Mouse (Mus musculus): ENCODE data around the gene Serpina3n.
"Not testable (repeated sequence)": the region's sequence is repeated elsewhere in the genome, so short reads cannot be mapped to it uniquely, and the experiment has no call there.

Gene Serpina3n

GRCm38 (mm10) chr12:104406454-104406885 is at the start of gene Serpina3n:
Gene Serpina3n, plus strand, starts transcription at chr12:104406729.
- no peak for DNase-seq (ENCODE audit: low spot score in 2 of 2)

GRCm38 (mm10) chr12:104369986-104370385 is 36.5 kb upstream of the Serpina3n start:
- no peak for DNase-seq (ENCODE audit: low spot score in 2 of 2)

- DNase-seq (ENCODE audit: low spot score in 2 of 2), result not testable (repeated sequence)
Measured at GRCm38 (mm10) chr12:104377179-104377578, 29.4 kb upstream of the Serpina3n start.

GRCm38 (mm10) chr12:104378351-104378750 is 28.2 kb upstream of the Serpina3n start:
- not testable (repeated sequence) for DNase-seq (ENCODE audit: low spot score in 2 of 2)

GRCm38 (mm10) chr12:104378815-104379214 is 27.7 kb upstream of the Serpina3n start:
- not testable (repeated sequence) for DNase-seq (ENCODE audit: low spot score in 2 of 2)

GRCm38 (mm10) chr12:104379856-104380255 is 26.7 kb upstream of the Serpina3n start:
- DNase-seq (ENCODE audit: low spot score in 2 of 2), result no peak

GRCm38 (mm10) chr12:104381071-104381604 is 25.4 kb upstream of the Serpina3n start:
- not testable (repeated sequence) for DNase-seq (ENCODE audit: low spot score in 2 of 2)

- not testable (repeated sequence) for DNase-seq (ENCODE audit: low spot score in 2 of 2)
Measured at GRCm38 (mm10) chr12:104385987-104386386, 20.5 kb upstream of the Serpina3n start.

- not testable (repeated sequence) for DNase-seq (ENCODE audit: low spot score in 2 of 2)
Measured at GRCm38 (mm10) chr12:104386878-104387277, 19.7 kb upstream of the Serpina3n start.

- no peak for DNase-seq (ENCODE audit: low spot score in 2 of 2)
Measured at GRCm38 (mm10) chr12:104388477-104388876, 18.1 kb upstream of the Serpina3n start.

- DNase-seq (ENCODE audit: low spot score in 2 of 2), result not testable (repeated sequence)
Measured at GRCm38 (mm10) chr12:104391057-104391456, 15.5 kb upstream of the Serpina3n start.

GRCm38 (mm10) chr12:104403968-104404367 is 2.6 kb upstream of the Serpina3n start:
- no peak for DNase-seq (ENCODE audit: low spot score in 2 of 2)

GRCm38 (mm10) chr12:104412507-104412906 is 6.0 kb downstream of the Serpina3n start:
- no peak for DNase-seq (ENCODE audit: low spot score in 2 of 2)

- DNase-seq (ENCODE audit: low spot score in 2 of 2), result no peak
Measured at GRCm38 (mm10) chr12:104414576-104414975, 8.0 kb downstream of the Serpina3n start.

GRCm38 (mm10) chr12:104415625-104416315 is 9.2 kb downstream of the Serpina3n start:
- peak; percentile 64 to 80 for DNase-seq (ENCODE audit: low spot score in 2 of 2)

- DNase-seq (ENCODE audit: low spot score in 2 of 2), result peak; percentile 53 to 73
Measured at GRCm38 (mm10) chr12:104418340-104419135, 12.0 kb downstream of the Serpina3n start.

- DNase-seq (ENCODE audit: low spot score in 2 of 2), result no peak
Measured at GRCm38 (mm10) chr12:104419136-104419462, 12.6 kb downstream of the Serpina3n start.

GRCm38 (mm10) chr12:104422615-104423392 is 16.3 kb downstream of the Serpina3n start:
- no peak for DNase-seq (ENCODE audit: low spot score in 2 of 2)

GRCm38 (mm10) chr12:104425591-104425990 is 19.1 kb downstream of the Serpina3n start:
- no peak for DNase-seq (ENCODE audit: low spot score in 2 of 2)

- DNase-seq (ENCODE audit: low spot score in 2 of 2), result no peak
Measured at GRCm38 (mm10) chr12:104426915-104427314, 20.4 kb downstream of the Serpina3n start.

- no peak for DNase-seq (ENCODE audit: low spot score in 2 of 2)
Measured at GRCm38 (mm10) chr12:104431359-104431758, 24.8 kb downstream of the Serpina3n start.

- DNase-seq (ENCODE audit: low spot score in 2 of 2), result no peak
Measured at GRCm38 (mm10) chr12:104433214-104433613, 26.7 kb downstream of the Serpina3n start.

Data from right cerebral cortex, postnatal 36 days (tissue).